Mouse (Mus musculus) left cerebral cortex, postnatal 14 days (tissue): Measurements from ENCODE around the gene Specc1l. TPM values are rescaled to one million over a fixed set of nuclear protein-coding genes. Genes with fewer than 3 reads are reported as not detected.
A peak's percentile ranks its signal among the peaks of the same experiment; 100 is the strongest.
"Not testable (repeated sequence)": the region's sequence is repeated elsewhere in the genome, so short reads cannot be mapped to it uniquely, and the experiment has no call there.

Experiments used
- DNase-seq, 2 experiments: peaks; one replicate each; pipeline ENCODE4 v3.0.0; 2021 to 2022; ENCODE audit warnings: low spot score in 2 of 2, mixed read lengths in 1 of 2
- intact Hi-C: fragments of 180-260 bp; cut with DNase I; formaldehyde crosslinking; loops from one replicate; pipeline ENCODE4 v1.15.1; 2025
- total RNA-seq, 2 experiments: library from RNA; stranded (reverse); gene quantifications; 2 replicates each; pipeline ENCODE4 v1.2.3; 2021

The Specc1l gene
- total RNA-seq, 2 experiments from 2014 or later, result 38.8 to 40.2 TPM

GRCm38 (mm10) chr10:75261268-75261667 lies 49.4 kb downstream of the Specc1l start:
- intact Hi-C loops, result no loop called here

GRCm38 (mm10) chr10:75264993-75265555 lies 53.2 kb downstream of the Specc1l start:
- DNase-seq, result no peak
- intact Hi-C loops, result no loop called here

More at GRCm38 (mm10) chr10:75261268-75261667, 49.4 kb downstream of the Specc1l start:
- no peak for DNase-seq

- no peak for DNase-seq
- intact Hi-C loops, result no loop called here
Measured at GRCm38 (mm10) chr10:75273020-75273419, 61.1 kb downstream of the Specc1l start.

- no peak for DNase-seq
- intact Hi-C loops, result loop anchor here (5.0 kb wide), 2 partner anchors 161 to 211 kb away; no protein-coding TSS in a partner anchor
Measured at GRCm38 (mm10) chr10:75276427-75277013, 64.6 kb downstream of the Specc1l start.

- intact Hi-C loops, result loop anchor here (5.0 kb wide), 2 partner anchors 160 to 210 kb away; no protein-coding TSS in a partner anchor
- peak; percentile 21 to 43 for DNase-seq
Measured at GRCm38 (mm10) chr10:75277501-75277900, 65.6 kb downstream of the Specc1l start.

GRCm38 (mm10) chr10:75282648-75283047 lies 70.8 kb downstream of the Specc1l start:
- intact Hi-C loops, result no loop called here

GRCm38 (mm10) chr10:75283821-75284220 lies 71.9 kb downstream of the Specc1l start:
- intact Hi-C loops, result no loop called here
- no peak for DNase-seq

More at GRCm38 (mm10) chr10:75282648-75283047, 70.8 kb downstream of the Specc1l start:
- DNase-seq, result no peak

GRCm38 (mm10) chr10:75288579-75288978 lies 76.7 kb downstream of the Specc1l start:
- intact Hi-C loops, result no loop called here

GRCm38 (mm10) chr10:75289392-75289791 lies 77.5 kb downstream of the Specc1l start:
- intact Hi-C loops, result no loop called here
- DNase-seq, result no peak

More at GRCm38 (mm10) chr10:75288579-75288978, 76.7 kb downstream of the Specc1l start:
- DNase-seq, result no peak

- intact Hi-C loops, result no loop called here
- DNase-seq, result no peak
Measured at GRCm38 (mm10) chr10:75290650-75291049, 78.8 kb downstream of the Specc1l start.

- DNase-seq, result no peak
- intact Hi-C loops, result no loop called here
Measured at GRCm38 (mm10) chr10:75291338-75291737, 79.5 kb downstream of the Specc1l start.

GRCm38 (mm10) chr10:75292206-75292605 lies 80.3 kb downstream of the Specc1l start:
- intact Hi-C loops, result not testable (repeated sequence)

GRCm38 (mm10) chr10:75293288-75293687 lies 81.4 kb downstream of the Specc1l start:
- intact Hi-C loops, result no loop called here
- no peak for DNase-seq

More at GRCm38 (mm10) chr10:75292206-75292605, 80.3 kb downstream of the Specc1l start:
- not testable (repeated sequence) for DNase-seq

- intact Hi-C loops, result no loop called here
- no peak for DNase-seq
Measured at GRCm38 (mm10) chr10:75294362-75294761, 82.5 kb downstream of the Specc1l start.

GRCm38 (mm10) chr10:75294926-75295325 lies 83.1 kb downstream of the Specc1l start:
- no peak for DNase-seq
- intact Hi-C loops, result no loop called here

- no peak for DNase-seq
Measured at GRCm38 (mm10) chr10:75298608-75299007, 86.7 kb downstream of the Specc1l start.

GRCm38 (mm10) chr10:75299785-75300418 lies 88.0 kb downstream of the Specc1l start:
- DNase-seq, result peak in 1 of 2 experiments; percentile 61
- intact Hi-C loops, result no loop called here

More at GRCm38 (mm10) chr10:75298608-75299007, 86.7 kb downstream of the Specc1l start:
- intact Hi-C loops, result no loop called here

GRCm38 (mm10) chr10:75301195-75301806 lies 89.4 kb downstream of the Specc1l start:
- DNase-seq, result no peak
- intact Hi-C loops, result no loop called here

GRCm38 (mm10) chr10:75301937-75302336 lies 90.1 kb downstream of the Specc1l start:
- intact Hi-C loops, result no loop called here
- DNase-seq, result no peak

- intact Hi-C loops, result no loop called here
- no peak for DNase-seq
Measured at GRCm38 (mm10) chr10:75302536-75302935, 90.7 kb downstream of the Specc1l start.
